Mouse (Mus musculus) thymus, postnatal 4 days (tissue): Measurements from ENCODE around the gene Gmcl1.
A peak's percentile ranks its signal among the peaks of the same experiment; 100 is the strongest.

Experiments
- DNase-seq: peaks from one replicate; pipeline ENCODE4 v3.0.0; 2021

Gmcl1 gene

DNA sequence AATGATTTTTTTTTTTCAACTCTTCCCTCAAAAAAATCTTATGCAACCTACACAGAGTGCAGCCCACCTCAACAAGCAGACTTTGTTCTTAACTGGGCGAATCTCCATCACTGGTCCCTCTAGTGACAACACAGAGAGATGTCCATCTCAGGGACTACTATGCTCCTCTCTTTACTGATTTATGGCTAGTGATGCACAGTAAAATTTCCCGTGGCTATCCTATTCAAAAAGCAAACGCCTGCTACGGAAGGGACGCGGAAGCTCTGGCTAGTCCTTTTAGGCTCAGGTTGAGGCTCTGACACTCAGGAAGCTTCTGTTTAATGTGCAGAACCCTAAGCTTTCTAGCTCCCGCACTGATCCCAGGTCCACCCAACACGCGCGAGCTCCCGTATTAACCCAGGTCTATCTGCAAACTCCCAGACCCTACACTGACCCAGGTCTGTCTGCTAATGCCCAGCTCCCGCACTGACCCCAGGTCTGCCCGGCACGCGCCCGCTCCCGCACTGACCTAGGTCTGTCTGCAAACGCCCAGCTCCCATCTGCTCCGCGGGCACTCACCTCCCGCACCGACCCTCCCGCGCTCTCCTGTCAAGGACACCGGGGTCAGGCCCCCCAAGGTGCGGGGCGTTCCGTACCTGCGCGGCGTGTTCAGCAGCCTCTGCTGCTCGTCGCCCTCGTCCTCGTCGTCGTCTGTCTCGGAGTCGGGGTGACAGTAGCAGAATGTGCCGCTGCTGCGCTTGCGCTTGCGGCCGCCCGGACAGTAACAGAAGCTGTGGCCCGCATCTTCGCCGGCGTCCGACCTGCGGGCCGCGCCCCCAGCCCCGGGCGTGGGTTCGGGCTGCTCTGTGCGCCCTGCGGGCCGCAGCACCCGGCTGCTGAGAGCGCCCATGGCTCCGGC, 658 bp downstream of the Gmcl1 start:
- DNase-seq: peak; percentile 71

DNA sequence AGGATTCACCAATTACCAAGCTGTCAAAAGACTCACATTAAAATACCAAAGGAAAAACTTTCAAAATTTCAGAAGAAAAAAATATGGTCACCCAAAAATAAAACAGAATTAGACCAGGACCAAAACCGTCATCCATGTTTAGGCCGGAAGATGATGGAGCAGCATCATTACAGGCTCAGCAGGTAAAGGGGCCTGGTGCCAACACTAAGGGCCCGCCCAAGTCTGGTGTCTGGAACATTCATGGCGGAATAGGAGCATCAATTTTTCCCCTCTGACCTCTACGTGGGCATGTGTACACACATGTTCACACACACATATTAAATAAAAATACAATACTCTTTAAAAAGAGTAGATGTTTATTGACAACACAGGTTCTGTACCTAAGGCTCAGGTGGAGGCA, 4.5 kb downstream of the Gmcl1 start:
- DNase-seq: no peak

DNA sequence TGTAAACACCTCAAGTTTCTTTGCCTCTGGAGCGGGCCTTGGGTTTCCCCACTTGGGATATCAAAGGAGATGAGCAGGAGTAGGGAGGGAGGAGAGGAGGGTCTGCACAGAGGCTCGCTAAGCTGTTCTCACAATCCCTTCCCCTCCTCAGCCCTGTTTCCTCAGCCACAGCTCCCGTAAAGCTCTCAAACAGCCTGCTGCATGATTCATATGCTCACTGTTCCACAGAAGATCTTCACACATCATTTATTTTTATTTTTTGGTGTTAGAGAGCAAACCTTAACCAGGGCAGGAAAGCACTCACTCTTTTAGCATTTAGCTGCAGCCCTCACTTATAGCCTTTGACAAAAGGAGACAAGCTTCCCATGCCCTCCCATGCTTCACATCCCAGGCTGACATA, 11.2 kb downstream of the Gmcl1 start:
- no peak for DNase-seq

DNA sequence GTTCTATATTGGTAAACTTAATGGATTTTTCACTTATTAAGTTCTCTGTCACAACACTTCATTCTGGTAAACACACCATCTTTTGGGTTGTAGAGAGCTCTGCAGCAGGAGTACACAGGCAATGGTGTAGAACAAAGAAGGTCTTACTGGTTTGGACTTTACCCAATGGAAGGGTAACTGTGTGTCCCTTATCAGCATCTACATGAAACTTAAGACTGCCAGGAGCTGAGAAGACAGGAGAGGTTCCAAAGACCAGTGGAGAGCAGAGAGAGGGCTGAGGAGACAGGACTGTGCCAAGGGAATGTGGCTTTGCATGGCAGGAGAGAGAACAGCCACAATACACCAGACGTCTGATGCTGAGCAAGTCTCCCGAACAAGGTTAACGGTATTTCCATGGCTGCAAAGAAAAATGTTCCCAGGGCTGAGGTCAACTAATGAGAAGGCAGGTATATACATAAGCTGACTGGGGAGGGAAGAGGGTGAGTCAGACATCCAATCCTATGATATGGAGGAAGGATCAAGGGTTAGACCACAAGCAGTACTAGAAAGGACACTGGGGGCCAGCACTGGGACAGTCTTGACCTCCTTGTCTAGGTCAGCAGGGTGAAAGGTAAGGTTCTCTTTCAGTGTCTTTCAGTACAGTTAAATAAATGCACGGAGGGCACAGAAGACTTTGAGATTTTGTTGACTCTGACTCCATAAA, 25.0 kb downstream of the Gmcl1 start:
- no peak for DNase-seq

DNA sequence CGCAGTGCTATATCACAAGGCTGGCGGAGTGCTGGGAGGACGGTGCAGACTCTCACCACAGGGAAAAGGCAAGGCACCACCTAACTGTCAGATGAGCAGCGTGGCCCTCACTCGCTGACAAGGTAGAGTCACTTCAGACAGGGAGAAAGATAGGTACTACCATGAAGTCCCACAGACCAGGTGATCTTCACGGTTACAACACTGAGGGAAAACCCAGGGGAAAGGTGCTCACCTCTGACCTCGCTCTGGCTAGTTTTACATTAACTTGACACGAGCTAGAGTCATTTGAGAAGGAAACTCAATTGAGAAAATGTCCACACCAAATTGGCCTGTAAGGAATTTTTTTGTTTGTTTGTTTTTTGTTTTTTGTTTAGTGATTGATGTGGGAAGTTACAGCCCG, 30.6 kb downstream of the Gmcl1 start:
- no peak for DNase-seq

DNA sequence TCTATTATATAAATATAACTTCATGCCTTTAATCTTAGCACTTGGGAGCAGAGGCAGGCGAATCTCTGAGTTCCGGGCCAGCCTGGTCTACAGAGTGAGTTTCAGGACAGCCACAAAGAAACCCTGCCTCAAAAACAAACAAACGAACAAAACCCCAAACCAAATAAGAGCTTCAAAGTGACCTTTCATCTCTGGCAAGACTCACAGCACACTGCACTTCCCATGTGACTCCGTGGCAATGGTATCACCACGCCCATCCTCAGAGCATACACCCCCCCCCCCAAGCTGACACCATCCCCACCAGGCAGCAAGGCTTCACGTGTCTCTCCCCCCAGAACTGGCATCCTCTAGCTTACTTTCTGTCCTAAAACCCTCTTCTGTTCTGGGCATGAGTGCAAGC, 35.3 kb downstream of the Gmcl1 start:
- DNase-seq: peak; percentile 23

DNA sequence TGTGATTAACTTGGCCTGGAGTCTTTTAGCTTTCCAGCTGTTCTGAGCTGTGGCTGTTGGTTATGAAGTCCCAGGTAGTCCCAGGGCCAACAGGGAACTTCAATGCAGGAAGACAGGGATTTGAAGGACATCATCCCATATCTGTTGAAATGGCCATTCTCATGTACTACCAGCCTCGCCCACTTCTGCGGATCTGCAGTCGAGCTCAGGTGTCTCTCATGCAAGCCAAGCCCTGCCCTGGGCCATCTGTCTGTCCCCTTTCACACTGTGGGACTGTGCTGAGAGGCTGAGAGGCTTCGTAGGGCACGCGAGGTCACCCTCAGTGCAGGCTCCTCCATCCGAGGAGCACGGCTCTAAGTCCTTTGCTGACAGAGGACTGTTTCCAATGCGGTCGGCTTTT, 37.0 kb downstream of the Gmcl1 start:
- no peak for DNase-seq

DNA sequence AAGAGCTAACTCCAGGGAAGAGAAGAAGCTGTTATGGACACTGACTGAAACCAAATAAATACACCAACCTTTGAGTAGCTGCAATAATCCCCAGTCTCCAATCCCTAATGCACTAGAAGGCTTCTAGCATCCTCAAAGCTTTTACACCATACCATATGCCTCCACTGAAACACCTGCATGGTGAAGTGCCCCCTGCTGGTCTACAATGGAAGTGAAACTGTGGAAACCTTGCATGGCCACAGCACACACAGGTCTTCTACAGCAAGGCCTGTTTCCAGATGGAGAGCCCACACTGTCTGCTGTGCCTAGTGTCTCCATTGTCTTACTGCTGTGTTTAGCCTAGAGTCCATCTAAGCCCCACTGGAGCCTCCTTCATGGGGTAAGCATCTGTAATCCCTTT, 38.7 kb downstream of the Gmcl1 start:
- DNase-seq: peak; percentile 82

DNA sequence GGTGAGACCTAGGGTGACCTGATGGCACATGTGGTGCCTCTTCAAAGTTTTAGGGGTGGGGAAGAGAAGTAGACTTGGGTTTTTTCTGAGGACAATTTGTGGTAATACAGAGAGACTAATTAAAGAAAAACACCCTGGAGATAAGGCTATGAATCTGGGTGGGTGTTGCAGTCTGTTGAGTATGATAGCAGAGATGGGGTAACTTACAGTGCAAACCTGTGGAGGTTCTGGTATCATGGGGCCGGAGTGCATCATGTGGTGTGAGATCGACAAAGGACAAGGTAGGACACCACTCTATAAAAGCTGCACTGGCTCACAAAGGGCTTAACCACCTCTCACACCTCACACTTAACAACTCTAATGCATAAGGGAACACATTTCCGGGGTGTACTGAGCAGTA, 43.5 kb downstream of the Gmcl1 start:
- DNase-seq: no peak

DNA sequence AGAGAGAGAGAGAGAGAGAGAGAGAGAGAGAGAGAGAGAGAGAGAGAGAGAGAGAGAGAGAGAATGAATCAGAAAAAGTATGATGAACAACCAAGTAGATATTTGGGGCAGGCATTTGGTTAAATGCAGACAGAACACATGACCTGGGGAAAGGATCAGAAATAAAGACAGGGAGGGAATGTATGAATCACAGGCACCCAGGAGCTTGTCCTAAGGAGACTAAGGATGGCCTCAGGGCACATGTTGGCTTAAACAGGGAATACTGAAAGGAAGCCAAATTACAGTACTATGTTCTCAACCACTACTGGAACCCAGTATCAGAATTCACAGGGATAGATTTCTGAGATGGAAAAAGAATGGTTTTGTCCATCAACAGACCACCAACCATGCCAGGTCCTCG, 46.2 kb downstream of the Gmcl1 start:
- no peak for DNase-seq

DNA sequence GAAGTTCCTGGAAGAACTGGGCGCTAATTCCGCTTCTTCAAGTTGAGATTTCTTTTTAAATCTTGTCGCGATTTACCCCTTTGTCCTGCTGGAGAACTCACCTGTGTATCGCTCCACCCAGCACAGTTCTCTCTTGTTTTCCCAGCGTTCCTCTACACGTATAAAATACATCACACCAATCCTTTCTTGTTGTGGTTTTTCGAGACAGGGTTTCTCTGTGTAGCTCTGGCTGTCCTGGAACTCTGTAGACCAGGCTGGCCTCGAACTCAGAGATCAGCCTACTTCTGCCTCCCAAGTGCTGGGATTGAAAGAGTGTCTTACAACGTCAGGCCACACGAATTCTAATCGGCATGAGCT, 48.5 kb downstream of the Gmcl1 start:
- no peak for DNase-seq

DNA sequence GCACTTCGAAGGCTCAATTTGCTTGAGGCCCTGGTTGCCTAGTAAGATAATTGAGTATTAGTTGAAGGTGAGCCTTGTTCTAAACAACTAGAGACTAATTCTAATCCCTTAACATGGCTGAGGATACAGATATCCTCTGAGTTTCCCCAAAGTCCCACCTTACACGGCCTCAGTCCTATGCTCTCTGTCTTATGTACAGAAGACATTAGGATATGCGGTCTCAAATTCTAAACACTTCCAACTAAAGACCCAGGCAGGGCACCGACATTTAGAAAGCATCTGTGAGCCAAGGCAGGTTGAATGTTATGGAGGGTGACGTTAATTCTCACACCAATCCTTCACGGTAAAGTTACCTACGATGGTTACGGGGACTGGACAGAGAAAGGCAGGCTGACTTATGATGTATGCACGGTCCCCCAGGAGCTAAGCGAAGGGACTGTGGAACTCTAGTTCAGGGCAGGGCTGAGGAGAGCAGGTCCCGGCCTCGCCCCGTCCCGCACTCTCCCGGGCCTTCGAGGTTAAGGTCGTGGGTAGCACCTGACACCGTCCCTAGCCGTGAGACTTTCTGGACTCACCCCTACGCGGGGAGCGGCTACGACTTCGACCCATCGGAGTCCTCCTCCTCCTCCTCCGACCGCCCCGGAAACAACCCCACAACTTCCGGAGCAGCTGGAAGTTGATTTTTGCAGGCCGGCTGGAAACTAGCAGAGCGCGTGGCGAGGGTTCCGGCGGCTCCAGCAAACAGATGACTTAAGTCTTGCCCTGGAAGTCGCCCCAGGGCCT, 49.1 kb downstream of the Gmcl1 start, which contains the start of gene Snrnp27:
Snrnp27 (minus strand) TSS at position 651 of the 783 bp plus-strand sequence.
- DNase-seq: peak; percentile 94

DNA sequence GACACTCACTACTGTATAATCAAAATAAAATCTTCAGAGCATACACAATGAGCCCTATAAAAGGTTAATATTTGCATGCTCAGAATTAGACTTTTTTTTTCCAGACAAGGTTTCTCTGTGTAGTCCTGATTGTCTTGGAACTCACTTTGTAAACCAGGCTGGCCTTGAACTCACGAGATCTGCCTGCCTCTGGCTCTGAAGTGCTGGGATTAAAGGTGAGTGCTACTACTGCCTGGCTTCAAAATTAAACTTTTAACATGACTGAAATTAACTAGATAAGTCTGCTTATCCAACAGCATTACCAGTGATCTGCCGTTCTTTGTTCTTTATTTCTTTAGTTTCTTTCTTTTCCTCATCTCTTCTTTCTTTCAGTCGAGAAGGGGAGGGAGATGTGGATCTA, 51.9 kb downstream of the Gmcl1 start:
- DNase-seq: no peak

DNA sequence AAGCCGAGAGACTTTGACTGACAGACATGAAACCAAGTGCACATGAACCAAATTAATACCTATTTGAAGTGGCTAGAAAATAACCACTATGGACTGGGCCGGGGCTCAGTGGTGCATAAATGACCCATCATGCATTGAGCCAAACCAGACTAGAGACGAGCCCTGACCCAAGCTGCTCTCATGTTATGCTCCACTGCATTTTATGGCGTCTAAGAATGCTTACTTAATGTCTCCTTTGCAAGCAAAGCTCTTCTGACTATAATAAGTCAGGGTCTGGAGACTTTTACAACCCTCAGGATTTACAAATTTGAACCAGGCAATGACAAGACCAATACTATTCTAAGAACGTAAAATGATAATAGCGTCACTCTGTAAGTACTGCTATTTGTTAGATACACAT, 54.8 kb downstream of the Gmcl1 start:
- no peak for DNase-seq

DNA sequence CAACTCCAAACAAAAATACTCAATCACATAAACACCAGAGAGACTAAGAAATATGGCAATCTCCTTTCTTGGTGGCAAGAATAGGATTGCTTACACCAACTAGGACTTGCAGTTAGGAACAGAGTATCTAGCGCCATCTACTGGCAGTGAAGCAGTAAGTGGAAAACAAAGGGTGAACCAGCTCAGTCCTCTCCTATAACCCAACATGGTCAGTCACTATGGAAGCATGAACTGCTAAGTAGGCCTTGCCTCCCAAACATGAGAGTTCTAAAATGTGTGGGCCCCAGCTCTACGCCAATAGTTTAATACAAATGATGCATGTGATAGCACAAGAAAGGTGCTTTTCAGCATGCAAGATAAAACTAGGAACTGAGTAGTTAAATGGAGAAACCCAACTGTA, 62.3 kb downstream of the Gmcl1 start:
- peak; percentile 32 for DNase-seq

DNA sequence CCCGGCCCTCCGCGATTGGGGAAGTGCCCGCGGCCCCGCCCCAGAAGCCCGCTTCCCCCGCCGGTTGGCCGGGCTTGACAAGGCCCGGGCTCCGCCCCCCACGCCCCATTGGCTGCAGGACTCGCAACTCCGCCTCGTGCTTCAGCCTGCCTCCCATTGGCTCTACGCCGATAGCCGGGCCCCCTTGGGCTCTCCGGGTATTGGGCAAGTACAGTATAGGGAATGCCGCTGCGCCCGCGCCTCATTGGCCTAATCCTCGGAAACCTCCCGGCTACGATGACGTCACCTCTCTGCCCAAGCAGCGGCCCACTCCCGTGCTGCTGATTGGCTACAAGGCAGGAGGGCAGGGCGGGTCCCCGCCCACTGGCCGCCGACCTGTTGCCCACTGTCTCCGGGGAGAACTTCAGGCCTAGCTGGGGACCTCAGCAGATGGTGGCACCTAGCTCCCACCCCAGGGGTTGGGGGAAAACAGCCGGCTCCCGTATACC, 63.9 kb downstream of the Gmcl1 start:
- peak; percentile 100 for DNase-seq

DNA sequence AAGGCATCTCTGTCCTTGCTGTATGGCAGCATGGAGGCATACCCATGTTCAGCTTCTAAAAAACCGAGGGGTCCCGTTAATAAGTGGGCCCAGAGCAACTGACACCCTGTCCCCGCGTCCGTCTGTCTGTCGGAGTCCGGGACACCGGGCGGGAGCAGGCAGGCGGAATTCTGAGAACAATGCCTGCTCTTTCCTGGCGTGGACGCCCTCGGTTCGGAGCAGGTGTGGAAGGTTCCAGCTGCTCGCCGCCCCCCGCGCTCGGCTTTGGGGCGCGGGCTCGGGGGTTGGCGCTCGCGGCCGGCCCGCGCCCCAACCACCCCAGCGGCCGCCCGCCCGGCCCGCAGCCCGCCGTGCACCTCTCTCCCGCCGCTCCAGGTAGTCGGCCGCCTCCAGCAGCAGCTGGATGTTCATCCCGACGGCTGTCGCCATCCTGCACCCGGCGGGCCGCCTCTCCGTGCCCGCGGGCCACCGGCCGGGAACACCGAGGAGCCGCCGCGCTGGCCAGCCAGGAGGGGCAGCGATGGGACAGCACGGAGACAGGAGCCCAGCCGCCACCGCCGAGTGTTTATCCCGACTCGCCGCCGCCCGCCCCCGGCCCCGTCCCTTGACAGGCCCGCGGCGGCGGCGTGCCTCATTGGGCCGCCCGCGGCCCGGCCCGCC, 64.5 kb downstream of the Gmcl1 start, which contains the start of gene Mxd1:
Mxd1 (minus strand) TSS at position 582 of the 660 bp plus-strand sequence.
- no peak for DNase-seq

DNA sequence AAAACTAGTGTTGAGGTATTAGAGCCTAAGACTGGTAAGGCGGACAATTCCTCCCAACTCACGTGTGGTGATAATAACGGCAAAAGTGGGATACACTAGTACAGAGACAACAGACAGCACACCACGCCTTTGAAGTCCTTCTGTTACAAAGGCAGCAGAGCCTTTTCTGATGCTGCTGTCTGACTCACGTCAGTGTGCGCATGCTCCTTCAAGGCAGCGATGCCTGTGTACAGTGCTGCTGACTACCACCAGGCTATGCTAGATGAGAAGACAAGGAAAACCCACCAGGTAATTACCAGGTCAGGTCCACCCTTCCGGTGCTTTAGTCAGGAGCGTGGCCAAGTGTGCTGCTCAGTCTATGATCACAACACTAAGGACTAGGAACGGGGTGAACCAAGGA, 66.1 kb downstream of the Gmcl1 start:
- DNase-seq: no peak

DNA sequence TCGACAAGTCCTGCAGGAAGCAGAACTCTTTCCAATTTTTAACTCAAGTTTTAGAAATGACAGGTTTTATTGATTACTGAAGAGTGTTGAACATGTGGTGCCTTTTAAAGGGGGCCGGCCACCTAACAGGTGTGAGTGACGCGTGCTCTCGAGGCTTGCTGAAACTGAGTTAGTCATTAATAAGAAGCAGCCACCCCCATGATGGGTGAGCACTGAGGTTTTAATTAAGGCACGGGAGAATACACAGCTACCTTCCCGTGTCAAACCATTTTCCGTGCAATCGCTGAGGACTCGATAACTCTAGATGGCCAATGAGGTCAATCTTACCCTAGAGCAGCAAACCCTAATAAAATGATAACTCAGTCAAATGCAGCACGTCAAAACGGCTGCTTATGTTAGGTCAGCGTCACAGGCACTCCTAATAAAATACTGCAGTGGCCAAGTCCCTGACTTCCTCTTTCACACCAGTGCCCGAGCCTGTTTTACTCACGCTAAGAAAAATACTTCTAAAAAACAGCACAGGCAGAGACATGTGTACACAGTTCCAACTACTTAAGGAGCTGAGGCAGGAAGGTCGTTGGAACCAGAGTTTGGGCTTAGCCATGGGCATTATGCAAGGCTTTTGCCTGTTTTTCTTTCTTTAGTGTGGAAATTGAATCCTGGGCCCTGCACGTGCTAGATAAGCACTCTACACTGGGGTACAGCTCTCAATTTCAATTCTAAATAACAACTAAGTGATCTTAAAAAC, 67.4 kb downstream of the Gmcl1 start:
- DNase-seq: no peak

DNA sequence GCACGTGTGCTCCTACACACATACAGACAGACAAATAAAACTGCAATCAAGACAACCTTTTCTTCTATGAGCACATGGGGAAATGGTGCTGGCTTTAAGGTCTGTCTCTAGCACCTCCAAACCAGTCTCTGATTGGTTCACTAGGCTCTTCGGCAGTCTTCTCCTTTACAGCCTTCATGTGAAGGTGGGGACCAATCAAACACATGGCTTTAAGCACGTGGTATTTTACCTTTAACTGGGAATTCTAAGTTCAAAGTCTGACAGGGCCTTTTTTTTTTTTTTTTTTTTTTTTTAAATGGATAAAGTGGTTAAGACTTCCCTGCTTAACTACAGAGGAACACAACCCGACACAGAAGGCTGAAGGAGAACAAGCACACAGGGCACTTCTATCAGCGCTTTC, 68.1 kb downstream of the Gmcl1 start:
- DNase-seq: no peak

DNA sequence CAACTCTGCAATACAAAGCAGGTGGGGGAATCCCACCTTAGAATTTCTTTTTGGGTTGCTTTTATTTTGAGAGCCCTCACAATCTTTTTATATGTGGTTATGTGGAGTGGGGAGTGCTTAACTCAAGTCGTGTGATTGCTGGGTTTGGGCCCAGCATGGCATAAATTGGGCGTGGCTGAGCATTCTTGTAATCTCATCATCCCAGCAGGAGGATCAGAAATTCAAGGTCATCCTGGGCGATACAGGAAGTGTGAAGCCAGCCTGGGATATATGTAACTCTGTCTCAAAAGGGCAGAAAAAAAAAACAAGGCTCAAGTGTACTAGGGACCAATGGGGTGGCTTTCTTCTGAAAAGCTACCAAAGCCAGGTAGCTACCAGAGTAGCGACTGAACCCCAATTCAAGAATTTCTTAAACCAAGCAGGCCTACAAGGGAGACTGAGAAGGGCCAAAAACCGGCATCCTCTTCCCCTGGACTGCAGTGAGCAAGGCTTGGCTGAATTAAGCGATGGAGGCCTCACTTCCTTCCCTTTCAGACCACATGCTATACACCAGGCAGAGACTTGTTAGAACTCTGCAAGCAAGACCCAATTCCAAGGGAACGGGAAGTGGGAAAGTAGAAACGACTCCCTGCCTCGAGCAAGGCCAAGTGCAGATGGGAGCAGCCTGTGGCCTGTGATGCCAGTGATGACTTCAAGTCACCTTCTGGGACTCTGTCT, 72.9 kb downstream of the Gmcl1 start:
- DNase-seq: no peak
